Mouse (Mus musculus) CD4-positive helper T cell, adult 2 months (primary cell): Measurements from ENCODE around the gene Ecpas.

Source experiments
- DNase-seq: peaks from one replicate; pipeline ENCODE4 v3.0.0-alpha.2; 2012; ENCODE audit warnings: low read depth, missing footprints, low spot score

The Ecpas gene

GRCm38 (mm10) chr4:58911069-58911830, 1.3 kb downstream of the Ecpas start:
- peak; percentile 71 for DNase-seq

DNA sequence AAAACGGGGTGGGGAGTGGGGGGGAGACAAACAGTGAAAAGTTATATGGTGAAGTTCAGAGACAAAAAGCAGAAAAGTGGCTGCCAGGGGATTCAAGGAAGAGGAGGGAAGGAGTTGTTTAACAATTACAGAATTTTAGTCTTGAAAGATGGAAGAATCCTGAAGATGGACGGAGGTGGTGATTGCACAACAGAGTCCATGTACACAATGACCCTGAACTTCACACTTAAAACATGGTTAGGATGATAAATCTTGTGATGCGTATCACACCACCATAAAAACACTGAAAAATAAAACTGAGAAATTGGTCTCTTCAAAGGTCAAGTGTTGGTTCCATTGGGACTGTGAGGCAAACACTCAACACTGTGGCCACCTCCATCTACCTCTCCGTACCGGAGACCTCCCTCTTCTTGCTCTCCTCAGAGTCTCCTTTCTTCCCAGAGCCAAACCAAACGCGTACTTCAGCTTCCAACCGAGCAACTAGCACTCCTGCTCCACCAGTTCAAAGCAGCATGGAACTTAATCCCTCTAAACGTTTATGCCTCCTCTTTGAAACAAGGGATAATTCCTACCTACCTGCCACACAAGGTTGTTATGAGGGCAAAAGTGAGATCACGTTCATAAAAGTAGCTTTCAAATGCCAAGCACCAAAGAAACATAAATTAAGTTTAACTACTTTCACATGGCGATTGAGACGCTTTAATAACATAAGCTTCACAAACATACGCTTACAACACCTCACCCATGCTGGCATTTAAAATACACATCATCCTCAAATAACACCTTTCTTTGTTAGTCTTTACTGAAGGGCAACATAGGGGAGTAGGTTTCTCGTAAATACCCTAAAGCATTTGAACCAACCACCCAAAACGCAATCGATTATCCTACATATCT, 2.1 kb downstream of the Ecpas start:
- DNase-seq, result no peak

- no peak for DNase-seq
Observed at GRCm38 (mm10) chr4:58907453-58907852, 5.1 kb downstream of the Ecpas start.

- peak; percentile 13 for DNase-seq
Observed at GRCm38 (mm10) chr4:58898318-58898717, 14.2 kb downstream of the Ecpas start.

GRCm38 (mm10) chr4:58897436-58897835, 15.1 kb downstream of the Ecpas start:
- no peak for DNase-seq

DNA sequence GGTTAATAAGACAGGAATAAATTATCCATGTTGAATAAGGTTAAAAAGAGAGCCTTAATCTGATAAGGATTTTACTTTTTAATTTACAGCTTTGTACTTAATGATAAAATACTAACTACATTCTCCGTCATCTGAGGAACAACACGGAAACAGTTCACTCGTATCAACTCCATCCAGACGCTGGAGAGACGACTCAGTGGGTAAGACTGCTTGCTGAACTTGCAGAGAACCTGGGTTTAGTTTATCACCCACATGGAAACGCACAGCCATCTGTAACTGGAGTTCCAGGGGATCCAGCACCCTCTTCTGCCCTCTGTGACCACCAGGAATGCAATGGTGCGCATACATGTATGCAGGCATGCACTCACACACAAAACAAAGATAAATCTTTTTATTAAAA, 18.1 kb downstream of the Ecpas start:
- no peak for DNase-seq

DNA sequence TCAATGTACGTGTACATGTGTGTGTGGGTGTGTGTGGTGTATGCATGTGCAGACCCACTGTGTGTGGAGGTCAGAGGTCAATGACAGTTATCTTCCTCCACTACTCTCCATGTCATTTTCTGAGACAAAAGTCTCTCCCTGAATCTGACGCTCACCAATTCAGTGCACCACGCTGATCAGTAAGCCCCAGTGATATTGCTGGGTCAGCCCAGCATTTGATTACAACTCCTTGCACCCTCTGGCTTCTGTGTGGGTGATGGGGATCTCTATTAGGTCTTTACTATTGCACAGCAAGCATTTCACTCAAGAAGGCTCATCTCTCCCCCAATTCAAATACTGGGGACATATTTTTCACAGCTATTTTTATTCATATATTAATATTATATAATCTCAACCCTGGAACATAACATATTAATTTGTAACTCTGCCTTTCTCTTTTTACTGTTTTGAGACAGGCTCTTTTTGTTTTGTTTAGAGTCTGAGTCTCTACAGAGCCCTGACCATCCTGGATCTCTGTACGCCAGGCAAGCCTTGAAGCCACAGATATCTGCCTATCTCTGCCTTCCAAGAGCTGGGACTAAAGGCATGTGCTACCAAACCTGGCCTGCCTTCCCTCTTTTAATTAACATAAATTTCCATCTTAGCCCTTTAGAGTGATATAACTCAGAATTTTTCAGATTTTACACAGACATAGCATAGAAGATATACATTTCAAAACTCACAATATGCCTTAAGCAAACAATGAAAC, 22.3 kb downstream of the Ecpas start:
- no peak for DNase-seq

GRCm38 (mm10) chr4:58888568-58888967, 24.0 kb downstream of the Ecpas start:
- DNase-seq, result no peak

DNA sequence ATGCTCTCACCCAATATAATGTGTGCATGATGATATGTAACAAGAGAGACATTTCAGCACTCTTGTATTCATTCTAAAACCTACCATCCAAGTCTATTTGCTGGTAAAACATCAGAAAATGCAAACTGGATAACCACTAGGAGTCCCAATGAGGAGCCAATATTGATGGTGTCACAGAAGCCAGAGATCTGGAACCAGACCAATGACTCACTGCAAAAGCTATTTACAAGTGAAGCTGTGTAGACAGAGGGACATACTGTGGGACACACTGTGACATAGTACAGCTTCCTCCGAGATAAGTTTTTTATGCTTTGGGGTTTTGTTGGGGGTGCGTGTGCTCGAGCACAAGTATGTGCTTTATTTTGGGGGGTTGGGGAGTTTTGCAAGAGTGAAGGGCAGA, 24.9 kb downstream of the Ecpas start:
- DNase-seq, result no peak

- DNase-seq, result no peak
Observed at GRCm38 (mm10) chr4:58886778-58887177, 25.8 kb downstream of the Ecpas start.

DNA sequence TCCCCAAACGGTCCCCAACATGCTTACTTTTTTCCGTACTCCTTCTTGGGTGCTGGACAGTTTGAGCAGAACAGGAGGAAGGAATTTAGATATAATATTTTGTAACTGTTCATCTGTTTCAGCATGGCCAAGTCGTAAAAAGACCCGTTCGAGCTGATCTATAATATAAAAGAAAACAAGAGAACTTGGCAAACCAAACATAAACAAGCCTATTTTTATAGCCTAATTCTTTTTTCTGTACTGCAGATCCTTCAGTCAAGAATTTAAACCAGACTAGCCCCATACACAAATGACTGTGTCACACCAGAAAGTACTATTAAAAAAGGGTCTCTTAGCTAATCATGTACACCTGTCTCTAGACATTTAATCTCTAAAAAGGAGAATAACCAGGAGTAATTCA, 27.2 kb downstream of the Ecpas start:
- DNase-seq, result no peak

GRCm38 (mm10) chr4:58883841-58884240, 28.7 kb downstream of the Ecpas start:
- DNase-seq, result no peak

DNA sequence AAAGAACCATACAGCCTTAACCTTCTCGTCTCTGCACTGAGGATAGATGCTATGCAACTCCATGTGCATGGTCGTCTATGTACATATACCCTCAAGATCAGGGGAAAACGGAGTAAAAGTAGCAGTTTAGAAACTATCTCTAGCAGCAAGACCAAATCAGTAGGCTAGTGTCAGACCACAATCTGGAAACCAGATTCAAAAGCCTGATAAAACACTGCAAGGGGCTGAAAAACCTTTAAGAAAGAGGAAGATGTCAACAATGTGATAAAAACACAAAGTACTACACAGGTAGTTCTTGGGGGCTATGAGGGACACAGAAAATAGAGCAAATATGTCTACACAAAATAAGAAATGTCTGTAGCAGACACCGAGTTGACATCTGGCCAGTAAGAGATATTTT, 38.2 kb downstream of the Ecpas start:
- no peak for DNase-seq

DNA sequence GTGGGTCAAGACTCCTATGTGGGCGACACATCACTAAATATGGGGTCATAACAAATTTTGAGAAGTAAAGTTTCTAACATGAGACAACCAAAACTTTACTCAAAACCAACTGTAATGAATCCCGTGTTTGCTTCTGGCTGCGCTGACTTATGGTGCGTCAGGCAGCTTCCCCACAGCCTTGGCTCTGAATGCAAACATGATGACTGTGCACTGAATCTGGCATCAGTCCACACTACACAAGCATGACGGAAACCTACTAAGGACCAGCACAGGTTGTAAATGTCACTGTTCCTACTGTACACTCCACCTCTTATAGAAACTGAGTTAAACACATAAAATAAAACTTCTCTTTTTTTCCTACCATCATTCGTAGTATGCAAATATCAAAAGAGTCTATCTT, 45.3 kb downstream of the Ecpas start:
- DNase-seq, result no peak

GRCm38 (mm10) chr4:58832908-58833307, 79.6 kb downstream of the Ecpas start:
- DNase-seq, result no peak

- no peak for DNase-seq
Observed at GRCm38 (mm10) chr4:58825921-58826320, 86.6 kb downstream of the Ecpas start.

- DNase-seq, result no peak
Observed at GRCm38 (mm10) chr4:58787616-58788015, 124.9 kb downstream of the Ecpas start, which contains the start of gene Olfr267. Gene Olfr267, minus strand, starts transcription at chr4:58787716.

DNA sequence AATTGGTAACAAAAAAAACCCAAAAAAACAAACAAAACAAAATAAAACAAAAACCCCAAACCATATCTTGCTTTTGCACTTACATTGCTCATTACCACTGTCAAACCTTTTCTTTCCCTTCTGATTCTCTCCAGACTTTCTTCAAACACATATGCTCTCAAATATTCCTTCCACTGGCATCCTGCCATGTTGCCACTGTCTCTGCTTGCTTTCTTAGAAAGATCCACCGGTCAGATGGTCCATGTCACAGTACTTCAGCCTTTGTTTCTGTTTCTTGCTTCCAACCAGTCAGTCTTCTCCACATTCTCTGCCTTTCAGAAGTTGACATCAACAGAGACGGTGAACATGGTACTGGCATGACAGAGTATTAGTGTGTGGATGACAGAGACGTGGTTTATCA, 125.9 kb downstream of the Ecpas start:
- DNase-seq, result no peak

DNA sequence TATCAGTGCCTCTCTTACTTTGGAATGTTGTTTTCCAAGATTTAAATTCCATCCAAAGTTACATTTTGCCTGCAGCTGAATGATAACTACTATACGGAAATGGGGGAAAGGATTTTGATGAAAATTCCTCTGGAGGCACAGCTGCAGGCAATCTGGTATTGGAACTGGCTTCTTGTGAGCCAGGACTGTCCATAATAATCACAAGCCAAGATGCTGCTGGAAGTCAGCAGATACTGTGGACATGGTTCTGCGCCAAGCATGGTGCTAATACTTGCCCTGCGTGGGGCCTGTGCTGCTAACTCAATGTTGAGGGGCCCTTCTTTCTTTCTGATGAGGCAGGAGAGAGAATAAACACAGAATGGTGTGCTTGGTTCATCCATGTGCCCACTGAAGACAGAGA, 149.1 kb downstream of the Ecpas start:
- no peak for DNase-seq

GRCm38 (mm10) chr4:58749510-58749909, 163.0 kb downstream of the Ecpas start:
- no peak for DNase-seq

DNA sequence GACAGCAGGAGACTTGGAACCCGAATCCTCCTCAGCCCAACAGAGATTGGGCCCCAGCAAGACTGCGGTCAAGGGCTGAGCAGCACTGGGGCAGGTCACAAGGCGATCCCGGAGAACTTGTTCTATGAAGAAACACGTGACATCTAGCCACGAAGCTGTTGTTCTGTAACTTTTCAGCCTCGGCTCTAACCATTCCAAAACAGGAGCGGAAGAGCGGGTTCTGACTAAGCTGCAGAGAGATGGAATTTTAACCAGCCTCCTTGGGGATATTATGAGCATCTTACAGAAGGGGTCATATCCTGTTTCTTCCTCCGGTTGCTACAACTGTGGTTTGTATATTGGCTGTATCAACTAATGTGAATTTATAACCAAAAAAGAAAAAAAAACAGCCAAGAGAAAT, 163.4 kb downstream of the Ecpas start:
- no peak for DNase-seq
